Mouse (Mus musculus) ES-E14 (cell line): ENCODE measurements at regions not wholly inside any gene's neighbourhood (a gene's known extent, or its start where the extent isn't known, plus 50 kb on each side); places are given as distances from the start of the nearest gene placed in this dataset.

Experiments used
- HCFC1 ChIP-seq: IDR thresholded peaks from 2 replicates; pipeline ENCODE4 v1.6.1; 2012; ENCODE audit warnings: low read length, inconsistent platforms, borderline replicate concordance; ENCODE audit not compliant: insufficient read depth
- MAFK ChIP-seq: IDR thresholded peaks from 2 replicates; pipeline ENCODE4 v1.6.1; 2014; ENCODE audit warnings: mild to moderate bottlenecking, low read depth, low read length, inconsistent platforms; ENCODE audit not compliant: insufficient read depth

- no peak for TF ChIP-seq MAFK
- TF ChIP-seq HCFC1: no peak
These were observed 117.1 kb downstream of the Katnal1 start for GRCm38 (mm10) chr5:148812016-148812415.
